ENCODE assay signal across 25 mouse cellular contexts in genomic region chr6:75215515-75215914, GRCm38 (mm10).
A peak's percentile ranks its signal among the peaks of the same experiment; 100 is the strongest.
DNase-seq lines count a peak whose midpoint lies in the region; ATAC-seq and TF ChIP-seq lines count a peak whose summit lies in the region.
"Had no signal": no experiment of that assay in that cellular context is flagged by ENCODE, and none has a peak within 500 bp of the region (broad histone marks: within the 10 kb centered on the region; RNA-seq: fewer than 3 reads in every experiment).

No protein-coding gene starts in this region.

- no peak for TF ChIP-seq POLR2A in brain, embryonic 14.5 days (IDR thresholded peaks at IDR 0.05; ENCODE audit: borderline replicate concordance, extremely low read depth, insufficient read depth, insufficient read length, poor library complexity, severe bottlenecking)

- no peak overlapping the region for H3K4me3 ChIP-seq in forebrain, embryonic 14.5 days (ENCODE audit: low read depth, low read length)
- H3K4me3 ChIP-seq in forebrain, embryonic 15.5 days: no peak overlapping the region
- no peak overlapping the region for H3K4me3 ChIP-seq in forebrain, embryonic 16.5 days (replicated peaks; ENCODE audit: low read length)
- no peak overlapping the region for H3K4me3 ChIP-seq in forebrain, embryonic 11.5 days (ENCODE audit: low read depth, low read length)

- H3K9ac ChIP-seq in forebrain, embryonic 14.5 days (ENCODE audit: low read length): no peak overlapping the region
- H3K9ac ChIP-seq in forebrain, embryonic 15.5 days (replicated peaks): no peak overlapping the region
- no peak overlapping the region for H3K9ac ChIP-seq in forebrain, embryonic 16.5 days (replicated peaks; ENCODE audit: low read depth, low read length)
- no peak overlapping the region for H3K9ac ChIP-seq in forebrain, embryonic 11.5 days (ENCODE audit: low read length)

- WGBS in forebrain, embryonic 14.5 days: 68% methylated on average over 2 of the region's 2 CpGs
- WGBS in forebrain, embryonic 15.5 days: 62% methylated on average over 2 of the region's 2 CpGs
- 63% methylated on average over 2 of the region's 2 CpGs for WGBS in forebrain, embryonic 16.5 days
- 86% methylated on average over 2 of the region's 2 CpGs for WGBS in forebrain, embryonic 11.5 days

- intact Hi-C loops in heart, postnatal 25 days (cut with DNase I): no loop called here

- H3K27ac ChIP-seq in forebrain, embryonic 14.5 days (ENCODE audit: low read depth, low read length): no peak overlapping the region
- H3K27ac ChIP-seq in forebrain, embryonic 15.5 days (replicated peaks): no peak overlapping the region
- no peak overlapping the region for H3K27ac ChIP-seq in forebrain, embryonic 16.5 days (ENCODE audit: low read length)
- no peak overlapping the region for H3K27ac ChIP-seq in forebrain, embryonic 11.5 days (ENCODE audit: low read depth, low read length)

- peak; percentile 55; the same call in 1 of the 2 replicates for ATAC-seq in forebrain, embryonic 14.5 days
- no peak; the same call in 1 of the 2 replicates for ATAC-seq in forebrain, embryonic 15.5 days (replicated peaks)
- peak; percentile 63; the same call in 1 of the 2 replicates for ATAC-seq in forebrain, embryonic 16.5 days
- no peak for ATAC-seq in forebrain, embryonic 11.5 days (replicated peaks; ENCODE audit: low FRiP score)
- ATAC-seq: activated CD4-positive, CD25-positive, alpha-beta regulatory T cell, adult 4 months; CD4-positive, CD25-positive, alpha-beta regulatory T cell, adult 4 months; Patski had no signal

- no peak overlapping the region for H3K4me2 ChIP-seq in forebrain, embryonic 14.5 days (ENCODE audit: low read length)
- H3K4me2 ChIP-seq in forebrain, embryonic 15.5 days (replicated peaks): no peak overlapping the region
- no peak overlapping the region for H3K4me2 ChIP-seq in forebrain, embryonic 16.5 days (ENCODE audit: low read length)
- H3K4me2 ChIP-seq in forebrain, embryonic 11.5 days (ENCODE audit: low read depth, low read length, severe bottlenecking): no peak overlapping the region

- H3K36me3 ChIP-seq in forebrain, embryonic 14.5 days (ENCODE audit: control insufficient read depth, insufficient read depth, low read length): no peaks in the 10 kb centered on the region
- no peaks in the 10 kb centered on the region for H3K36me3 ChIP-seq in forebrain, embryonic 15.5 days
- no peaks in the 10 kb centered on the region for H3K36me3 ChIP-seq in forebrain, embryonic 16.5 days (ENCODE audit: control insufficient read depth, insufficient read depth)
- H3K36me3 ChIP-seq in forebrain, embryonic 11.5 days (ENCODE audit: control insufficient read depth, insufficient read depth, low read length): no peaks in the 10 kb centered on the region
- H3K36me3 ChIP-seq: G1E had no signal

- H3K4me1 ChIP-seq in forebrain, embryonic 14.5 days (ENCODE audit: control insufficient read depth, insufficient read depth, low read length): no peaks in the 10 kb centered on the region
- H3K4me1 ChIP-seq in forebrain, embryonic 15.5 days: peaks cover 7% of the 10 kb centered on the region; the same call in 1 of the 2 replicates
- H3K4me1 ChIP-seq in forebrain, embryonic 16.5 days (replicated peaks; ENCODE audit: control insufficient read depth, insufficient read depth, low read length): no peaks in the 10 kb centered on the region
- no peaks in the 10 kb centered on the region for H3K4me1 ChIP-seq in forebrain, embryonic 11.5 days (replicated peaks; ENCODE audit: control insufficient read depth, insufficient read depth, low read length)

- peak; percentile 60 for DNase-seq in forebrain, embryonic 14.5 days (ENCODE audit: low spot score)
- no peak for DNase-seq in forebrain, embryonic 11.5 days (ENCODE audit: low spot score)
- DNase-seq in brain, adult 2 months (ENCODE audit: low read depth, low spot score): peak; percentile 4
- DNase-seq in brain, embryonic 14.5 days (ENCODE audit: low read depth): peak; percentile 69
- no peak for DNase-seq in heart, postnatal 25 days (ENCODE audit: low spot score)
- DNase-seq in adrenal gland, adult 18-20 months (ENCODE audit: low spot score in 2 of 2): no peak
- DNase-seq: adrenal gland, adult 2 months; adrenal gland, adult 8-10 months; adrenal gland, postnatal 10 days; adrenal gland, postnatal 14 days; adrenal gland, postnatal 25 days; adrenal gland, postnatal 36 days; B cell, adult 2 months; cerebellum, adult 11 months; cerebellum, adult 11-12 months; cerebellum, adult 18-20 months; cerebellum, adult 2 months; cerebellum, adult 8-10 months had no signal

- no peak for TF ChIP-seq CTCF in brain, embryonic 14.5 days (IDR thresholded peaks at IDR 0.05; ENCODE audit: borderline replicate concordance, extremely low read depth, insufficient read depth, insufficient read length)

- H3K27me3 ChIP-seq in forebrain, embryonic 14.5 days (replicated peaks; ENCODE audit: control insufficient read depth, insufficient read depth, low read length): no peaks in the 10 kb centered on the region
- H3K27me3 ChIP-seq in forebrain, embryonic 15.5 days: no peaks in the 10 kb centered on the region
- H3K27me3 ChIP-seq in forebrain, embryonic 16.5 days (replicated peaks; ENCODE audit: control insufficient read depth, insufficient read depth, low read length): no peaks in the 10 kb centered on the region
- no peaks in the 10 kb centered on the region for H3K27me3 ChIP-seq in forebrain, embryonic 11.5 days (ENCODE audit: control insufficient read depth, insufficient read depth, low read length)
- H3K27me3 ChIP-seq: CH12.LX, Patski had no signal

- no peaks in the 10 kb centered on the region for H3K9me3 ChIP-seq in forebrain, embryonic 14.5 days (replicated peaks; ENCODE audit: control insufficient read depth, low read length)
- no peaks in the 10 kb centered on the region for H3K9me3 ChIP-seq in forebrain, embryonic 15.5 days
- no peaks in the 10 kb centered on the region for H3K9me3 ChIP-seq in forebrain, embryonic 16.5 days (ENCODE audit: control insufficient read depth, low read length)
- H3K9me3 ChIP-seq in forebrain, embryonic 11.5 days (ENCODE audit: control insufficient read depth, low read length): no peaks in the 10 kb centered on the region
- H3K9me3 ChIP-seq: G1E had no signal

Comparison
In these comparisons a context has a peak if more than half of its experiments do, and no peak if none do; other contexts are left out.
1. ATAC-seq: peak in forebrain, embryonic 14.5 days (single experiment) and forebrain, embryonic 16.5 days (single experiment); none in forebrain, embryonic 15.5 days (single experiment) and forebrain, embryonic 11.5 days (single experiment).
2. DNase-seq: peak in forebrain, embryonic 14.5 days (single experiment), brain, adult 2 months (single experiment) and brain, embryonic 14.5 days (single experiment); none in forebrain, embryonic 11.5 days (single experiment), heart, postnatal 25 days (single experiment) and adrenal gland, adult 18-20 months (0 of 2).